9 mouse cellular contexts compared by ENCODE assay signal in the genomic region with DNA sequence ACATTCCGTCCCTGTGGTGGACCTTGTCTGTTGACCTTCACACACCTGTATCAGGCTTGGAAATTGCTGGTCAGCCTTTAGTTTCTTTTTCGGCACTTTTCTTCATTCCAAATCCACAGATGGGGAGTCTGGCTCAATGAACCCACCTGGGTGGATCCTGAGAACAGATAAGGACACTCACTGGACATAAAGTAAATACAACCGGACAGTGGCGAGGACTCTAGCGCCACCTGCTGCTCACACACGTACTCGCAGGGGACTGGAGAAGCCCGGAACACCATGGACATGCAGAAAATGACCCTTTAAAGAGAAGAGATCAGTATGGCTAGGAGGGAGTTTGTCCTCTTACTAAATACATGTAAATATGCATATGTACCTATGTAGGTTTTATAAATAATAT.
DNase-seq lines count a peak whose midpoint lies in the region.
"Had no signal": no experiment of that assay in that cellular context is flagged by ENCODE, and none has a peak within 500 bp of the region (broad histone marks: within the 10 kb centered on the region; RNA-seq: fewer than 3 reads in every experiment).

No protein-coding gene starts in this region.

- peaks cover 9% of the 10 kb centered on the region for H3K27me3 ChIP-seq in heart, embryonic 10.5 days (ENCODE audit: insufficient read depth, poor library complexity, severe bottlenecking)

- no peaks in the 10 kb centered on the region for H3K9me3 ChIP-seq in heart, embryonic 10.5 days
- H3K9me3 ChIP-seq: stomach, embryonic 15.5 days had no signal

- DNase-seq in heart, adult 18-20 months = peak; percentile 53 to 85
- no peak for DNase-seq in heart, embryonic 10.5 days (ENCODE audit: low spot score)
- peak; percentile 41 for DNase-seq in Muller cell, postnatal 12 days (ENCODE audit: inconsistent ontology term)
- peak; percentile 45 for DNase-seq in cerebellum, adult 9-11 months
- peak; percentile 66 to 69 for DNase-seq in gastrocnemius, postnatal 4 days (ENCODE audit: low spot score in 2 of 2)
- DNase-seq in layer of hippocampus, postnatal 25 days (ENCODE audit: extremely low spot score in 1 of 2, low spot score in 1 of 2) = peak; percentile 64 to 87
- DNase-seq in mesoderm, embryonic 11.5 days (ENCODE audit: low read depth, low spot score) = peak; percentile 73
- DNase-seq in spleen, postnatal 10 days (ENCODE audit: low spot score in 2 of 2) = peak; percentile 24 to 66

- H3K36me3 ChIP-seq in heart, embryonic 10.5 days = no peaks in the 10 kb centered on the region
- H3K36me3 ChIP-seq: stomach, embryonic 15.5 days had no signal

- WGBS in heart, embryonic 10.5 days = 21% methylated on average over 8 of the region's 8 CpGs

- no peak overlapping the region for H3K27ac ChIP-seq in heart, embryonic 10.5 days
- H3K27ac ChIP-seq: stomach, embryonic 15.5 days had no signal

- peaks cover 18% of the 10 kb centered on the region; the same call in 1 of the 2 replicates for H3K4me1 ChIP-seq in heart, embryonic 10.5 days

- H3K4me3 ChIP-seq in heart, embryonic 10.5 days = no peak overlapping the region
- H3K4me3 ChIP-seq: stomach, embryonic 15.5 days had no signal
